Mouse (Mus musculus) C2C12 (cell line): ENCODE measurements around the gene Rpl19. TPM values are rescaled to one million over a fixed set of nuclear protein-coding genes. Genes with fewer than 3 reads are reported as not detected.

Experiments
- H3K27me3 ChIP-seq: one replicate; pipeline ENCODE4 v1.6.1; 2011; ENCODE audit not compliant: control insufficient read depth, insufficient read depth, insufficient read length
- H3K36me3 ChIP-seq: one replicate; pipeline ENCODE4 v1.6.1; 2011; ENCODE audit not compliant: control insufficient read depth, insufficient read depth
- H3K4me3 ChIP-seq: one replicate; pipeline ENCODE4 v1.5.1; 2011; ENCODE audit warnings: mild to moderate bottlenecking, control low read depth; ENCODE audit not compliant: poor library complexity, insufficient read depth, severe bottlenecking
- H3K79me2 ChIP-seq: one replicate; pipeline ENCODE4 v1.6.1; 2011; ENCODE audit not compliant: control insufficient read depth, insufficient read depth
- H3K79me3 ChIP-seq: one replicate; pipeline ENCODE4 v1.6.1; 2011; ENCODE audit warnings: low read depth, control low read depth
- H3ac ChIP-seq: one replicate; pipeline ENCODE3; 2011; ENCODE audit warnings: low read depth; ENCODE audit not compliant: control insufficient read depth, insufficient read length
- CEBPB ChIP-seq: IDR thresholded peaks from one replicate; pipeline ENCODE4 v1.6.1; 2011; ENCODE audit warnings: low read depth, mild to moderate bottlenecking, control low read depth, moderate library complexity
- CTCF ChIP-seq: IDR thresholded peaks from one replicate; pipeline ENCODE4 v1.5.1; 2011; ENCODE audit not compliant: control insufficient read depth, insufficient read depth, insufficient read length
- FOSL1 ChIP-seq: IDR thresholded peaks from one replicate; pipeline ENCODE4 v1.8.0; 2011; ENCODE audit warnings: mild to moderate bottlenecking, low read length; ENCODE audit not compliant: poor library complexity, insufficient read depth, severe bottlenecking
- MAX ChIP-seq: IDR thresholded peaks from one replicate; pipeline ENCODE4 v1.6.1; 2011; ENCODE audit warnings: mild to moderate bottlenecking, control low read depth
- MYOD1 ChIP-seq: IDR thresholded peaks from one replicate; pipeline ENCODE4 v1.6.1; 2011; ENCODE audit warnings: low read depth; ENCODE audit not compliant: control insufficient read depth, insufficient read length
- MYOG ChIP-seq: IDR thresholded peaks from one replicate; pipeline ENCODE4 v1.6.1; 2011; ENCODE audit not compliant: control insufficient read depth, insufficient read length; ENCODE audit errors: extremely low read depth
- USF1 ChIP-seq: IDR thresholded peaks from one replicate; pipeline ENCODE4 v1.6.1; 2011; ENCODE audit warnings: low read depth, mild to moderate bottlenecking, control low read depth, moderate library complexity
- microRNA-seq: library from miRNA; unstranded; fragments of <30 nt; microRNA quantifications from one replicate; pipeline ENCODE4, GENCODE M21; 2019; ENCODE audit warnings: borderline microRNAs expressed
- polyA plus RNA-seq: library from polyadenylated mRNA; unstranded; fragments of >200 nt; fragmentation: generic; extraction: Trizol; gene quantifications from one replicate; pipeline ENCODE4 v1.2.1, GENCODE M21; 2012; ENCODE audit warnings: missing spikeins

Gene Rpl19
- polyA plus RNA-seq, 1 experiment: 3,682 TPM

- no peak for TF ChIP-seq FOSL1
- no peak for TF ChIP-seq CEBPB
- TF ChIP-seq USF1: no peak
- TF ChIP-seq MYOD1: no peak
- no peak for TF ChIP-seq MAX
- TF ChIP-seq CTCF: no peak
- no peak for TF ChIP-seq MYOG
- Histone ChIP-seq H3K4me3 (no peak overlapping the region), H3K36me3 (no peaks in the 10 kb centered on the region), H3K79me3 (no peaks in the 10 kb centered on the region), H3ac (no peak overlapping the region), H3K79me2 (no peaks in the 10 kb centered on the region), H3K27me3 (no peaks in the 10 kb centered on the region)
Observed at GRCm38 (mm10) chr11:98073442-98073841, 46.9 kb downstream of the Rpl19 start.

DNA sequence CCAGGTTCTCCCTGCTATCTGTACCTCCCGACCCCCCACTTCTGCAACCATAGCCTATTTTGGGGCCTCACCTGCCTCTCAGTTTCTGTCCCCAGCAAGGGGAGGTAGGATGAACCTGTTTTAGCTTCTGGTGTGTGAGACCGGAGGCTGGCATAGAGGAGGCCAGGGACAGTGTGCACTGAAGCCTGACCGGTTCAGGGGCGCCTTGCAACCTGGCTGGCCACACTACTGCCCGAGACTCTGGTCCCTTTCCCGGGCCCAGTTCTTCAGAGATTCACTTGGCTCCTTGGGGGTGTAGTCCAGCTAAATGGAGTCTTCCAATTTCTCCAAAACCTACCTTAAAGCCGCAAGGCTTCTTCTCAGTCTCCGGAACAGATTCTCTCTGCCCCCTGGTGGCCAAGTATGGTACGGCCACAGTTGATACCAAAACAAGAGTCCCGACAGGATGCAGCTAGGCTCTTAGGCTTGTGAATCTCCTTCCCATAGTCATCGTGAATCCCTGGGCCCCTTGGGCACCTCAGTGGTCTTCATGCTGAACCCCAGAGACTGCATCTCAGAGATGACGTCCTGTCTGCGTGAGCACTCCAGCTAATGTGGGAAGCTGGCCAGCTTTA, 48.8 kb downstream of the Rpl19 start:
- no peaks in the 10 kb centered on the region for H3K27me3 ChIP-seq
- H3K4me3 ChIP-seq: no peak overlapping the region
- H3ac ChIP-seq: peak overlapping the region; percentile 3
- TF ChIP-seq USF1 (no peak), CTCF (peak; percentile 41), MYOD1 (no peak), CEBPB (no peak)
- H3K79me3 ChIP-seq: no peaks in the 10 kb centered on the region
- no peaks in the 10 kb centered on the region for H3K36me3 ChIP-seq
- no peaks in the 10 kb centered on the region for H3K79me2 ChIP-seq

DNA sequence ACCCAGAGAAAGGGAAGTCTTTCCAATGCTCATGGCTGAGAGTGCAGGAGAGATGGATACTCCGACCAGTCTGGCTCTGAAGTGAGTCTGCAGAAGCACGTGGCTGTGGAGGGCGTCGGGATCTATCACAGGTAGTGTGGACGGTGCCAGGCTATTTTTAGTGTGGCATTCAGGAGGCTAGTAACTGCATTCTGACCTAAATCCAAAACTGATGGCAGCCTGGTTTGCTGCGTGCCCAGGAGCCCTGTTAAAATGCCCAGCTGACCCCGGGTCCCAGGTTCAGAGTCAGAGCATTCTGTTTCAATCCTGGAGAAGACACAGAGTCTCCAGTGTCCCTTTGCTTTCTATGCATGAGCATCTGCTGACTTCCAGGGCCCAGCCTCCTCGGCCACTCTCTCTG, 50.6 kb downstream of the Rpl19 start:
- no peak overlapping the region for H3ac ChIP-seq
- no peaks in the 10 kb centered on the region for H3K27me3 ChIP-seq
- H3K79me3 ChIP-seq: no peaks in the 10 kb centered on the region
- no peaks in the 10 kb centered on the region for H3K36me3 ChIP-seq
- H3K79me2 ChIP-seq: no peaks in the 10 kb centered on the region
- no peak for TF ChIP-seq MYOD1
- no peak for TF ChIP-seq MAX
- no peak for TF ChIP-seq MYOG
- TF ChIP-seq CTCF: no peak
- no peak for TF ChIP-seq CEBPB
- TF ChIP-seq FOSL1: no peak
- no peak for TF ChIP-seq USF1
- H3K4me3 ChIP-seq: no peak overlapping the region

Small RNA genes lying within 50 kb of the gene (microRNA-seq; reads per million reads assigned to microRNA genes)
- gene Gm27597: not detected

Other genes starting within 250 kb of the Rpl19 start
- 1,391 TPM for gene Rpl23, start 244.3 kb upstream of the Rpl19 start, polyA plus RNA-seq
- 219 TPM for gene Lasp1, start 227.7 kb upstream of the Rpl19 start, polyA plus RNA-seq
- gene B230217C12Rik, start 185.9 kb upstream of the Rpl19 start, polyA plus RNA-seq: 4.9 TPM
- gene Fbxo47, start 142.6 kb upstream of the Rpl19 start, polyA plus RNA-seq: 0.11 TPM
- gene Plxdc1, start 40.3 kb upstream of the Rpl19 start, polyA plus RNA-seq: 0.25 TPM
- gene Arl5c, start 30.5 kb upstream of the Rpl19 start, polyA plus RNA-seq: 0.54 TPM
- gene Cacnb1, start 3.7 kb upstream of the Rpl19 start, polyA plus RNA-seq: 6.1 TPM
- 34.6 TPM for gene Stac2, start 26.8 kb downstream of the Rpl19 start, polyA plus RNA-seq
- gene Fbxl20, start 123.7 kb downstream of the Rpl19 start, polyA plus RNA-seq: 2.0 TPM
- 18.0 TPM for gene Med1, start 166.6 kb downstream of the Rpl19 start, polyA plus RNA-seq
- gene Cdk12, start 176.3 kb downstream of the Rpl19 start, polyA plus RNA-seq: 8.7 TPM